Mouse (Mus musculus) cerebellum, adult 2 months (tissue): ENCODE measurements around the gene 4930503B20Rik.

ENCODE experiments used
- CTCF ChIP-seq: fragments of 200-500 bp; IDR thresholded peaks from 2 replicates; pipeline ENCODE4 v1.5.1; 2011; ENCODE audit warnings: low read depth, mild to moderate bottlenecking, control low read depth, low read length, moderate library complexity, borderline replicate concordance; ENCODE audit not compliant: insufficient read depth
- POLR2A ChIP-seq: fragments of 200-500 bp; IDR thresholded peaks from 2 replicates; pipeline ENCODE4 v1.6.1; 2011; ENCODE audit warnings: low read length, control low read depth, borderline replicate concordance; ENCODE audit not compliant: insufficient read depth

- no peak for TF ChIP-seq POLR2A
- TF ChIP-seq CTCF: no peak
Observed at GRCm38 (mm10) chr3:146653692-146654091, 2.6 kb upstream of the 4930503B20Rik start.
